Mouse (Mus musculus) urinary bladder, postnatal 14 days (tissue): Measurements from ENCODE around the gene Elmo3.

Experiments
- DNase-seq: peaks from one replicate; pipeline ENCODE4 v3.0.0; 2021; ENCODE audit warnings: low spot score

The Elmo3 gene

DNA sequence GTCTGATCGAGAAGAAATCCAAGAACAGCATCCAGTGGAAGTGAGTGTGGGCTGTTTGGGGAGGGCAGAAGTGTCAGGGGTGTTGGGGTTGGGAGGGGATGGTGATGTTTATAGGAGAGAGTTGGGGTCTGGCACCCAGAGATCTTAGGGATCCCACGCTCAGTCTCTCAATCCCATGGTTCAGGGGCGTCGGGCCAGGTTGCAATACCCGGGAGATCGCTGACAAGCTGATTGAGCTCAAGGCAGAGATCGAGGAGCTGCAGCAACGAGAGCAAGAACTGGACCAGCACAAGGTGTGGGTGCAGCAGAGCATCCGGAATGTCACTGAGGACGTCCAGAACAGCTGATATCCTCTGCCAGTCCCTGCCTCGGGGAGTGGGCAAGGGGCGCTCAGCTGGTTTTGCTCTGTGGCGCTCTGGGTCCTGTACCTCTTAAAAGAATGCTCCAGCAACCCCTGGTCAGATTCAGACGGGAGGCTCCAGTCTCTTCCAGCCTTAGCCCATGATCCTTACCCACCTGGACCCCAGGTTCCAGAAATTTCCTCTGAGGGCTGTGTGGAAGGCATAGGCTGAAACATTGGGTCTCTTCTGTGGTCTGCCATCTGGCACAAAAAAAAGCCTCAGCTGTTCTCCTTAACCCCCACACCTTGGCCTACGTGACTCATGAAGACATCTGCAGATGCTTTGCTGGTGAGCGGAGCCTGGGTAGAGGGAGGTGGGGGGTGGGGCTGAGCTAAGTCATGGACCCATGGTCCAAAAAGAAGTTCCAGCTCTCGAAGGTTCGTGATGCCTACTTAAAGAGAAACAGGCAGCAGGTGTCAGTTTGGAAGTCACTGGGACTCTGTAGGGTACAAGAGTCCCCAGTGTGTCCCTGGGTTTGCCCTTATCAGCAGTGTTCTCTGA is 6.8 kb upstream of the Elmo3 start:
- DNase-seq, result no peak

DNA sequence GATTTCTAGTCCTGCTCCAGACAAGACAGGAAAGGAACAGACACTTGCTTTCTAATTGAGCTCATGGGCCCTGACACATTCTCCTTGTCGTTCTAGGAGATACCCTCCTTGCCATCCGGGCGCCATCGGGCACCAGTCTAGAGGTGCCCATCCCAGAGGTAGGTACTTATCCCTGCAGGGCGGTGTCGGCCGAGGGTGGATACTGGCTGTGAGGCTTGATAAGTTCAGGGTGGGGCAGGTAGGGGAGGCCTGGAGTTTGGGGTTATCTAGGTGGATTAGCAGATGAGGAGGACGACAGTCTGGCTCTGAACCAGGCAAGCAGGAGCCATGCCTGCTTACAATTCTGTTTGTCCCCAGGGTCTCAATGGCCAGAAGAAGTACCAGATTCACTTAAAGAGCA is 5.4 kb upstream of the Elmo3 start:
- DNase-seq, result no peak

DNA sequence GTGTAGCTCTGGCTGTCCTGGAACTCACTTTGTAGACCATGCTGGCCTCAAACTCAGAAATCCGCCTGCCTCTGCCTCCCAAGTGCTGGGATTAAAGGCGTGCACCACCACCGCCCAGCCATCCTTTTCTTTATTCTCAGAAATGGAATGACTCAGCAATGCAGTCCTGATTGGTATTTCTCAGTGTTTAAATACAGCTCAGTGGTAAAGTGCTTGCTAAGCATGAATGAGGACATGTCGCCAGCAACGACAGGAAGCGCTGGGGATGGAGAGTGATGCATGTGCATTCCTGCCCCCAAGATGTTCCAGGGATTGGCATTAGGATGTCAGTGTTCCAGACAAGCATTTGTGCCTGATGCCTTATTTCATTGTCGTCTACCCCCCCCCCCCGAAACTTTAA is 2.0 kb upstream of the Elmo3 start:
- DNase-seq, result no peak

DNA sequence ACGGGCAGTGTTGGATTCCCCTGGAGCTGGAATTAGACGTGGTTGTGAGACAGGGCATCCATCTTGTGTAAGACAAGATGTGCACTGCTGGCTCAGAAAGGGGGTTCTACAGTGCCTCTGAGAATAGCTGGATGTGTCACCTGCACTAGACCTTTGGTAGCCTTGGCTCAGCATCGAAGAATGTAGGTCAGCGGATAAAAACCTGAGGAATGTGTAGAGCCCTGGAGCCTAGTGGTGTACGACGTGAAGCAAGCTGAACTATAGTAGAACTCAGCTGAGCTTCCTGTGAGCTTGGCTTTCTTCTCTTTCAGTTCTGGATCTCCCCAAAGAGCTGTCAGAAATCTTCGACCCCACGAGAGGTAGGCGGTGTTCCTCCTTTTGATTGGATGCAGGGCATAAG is 1.5 kb upstream of the Elmo3 start:
- no peak for DNase-seq

DNA sequence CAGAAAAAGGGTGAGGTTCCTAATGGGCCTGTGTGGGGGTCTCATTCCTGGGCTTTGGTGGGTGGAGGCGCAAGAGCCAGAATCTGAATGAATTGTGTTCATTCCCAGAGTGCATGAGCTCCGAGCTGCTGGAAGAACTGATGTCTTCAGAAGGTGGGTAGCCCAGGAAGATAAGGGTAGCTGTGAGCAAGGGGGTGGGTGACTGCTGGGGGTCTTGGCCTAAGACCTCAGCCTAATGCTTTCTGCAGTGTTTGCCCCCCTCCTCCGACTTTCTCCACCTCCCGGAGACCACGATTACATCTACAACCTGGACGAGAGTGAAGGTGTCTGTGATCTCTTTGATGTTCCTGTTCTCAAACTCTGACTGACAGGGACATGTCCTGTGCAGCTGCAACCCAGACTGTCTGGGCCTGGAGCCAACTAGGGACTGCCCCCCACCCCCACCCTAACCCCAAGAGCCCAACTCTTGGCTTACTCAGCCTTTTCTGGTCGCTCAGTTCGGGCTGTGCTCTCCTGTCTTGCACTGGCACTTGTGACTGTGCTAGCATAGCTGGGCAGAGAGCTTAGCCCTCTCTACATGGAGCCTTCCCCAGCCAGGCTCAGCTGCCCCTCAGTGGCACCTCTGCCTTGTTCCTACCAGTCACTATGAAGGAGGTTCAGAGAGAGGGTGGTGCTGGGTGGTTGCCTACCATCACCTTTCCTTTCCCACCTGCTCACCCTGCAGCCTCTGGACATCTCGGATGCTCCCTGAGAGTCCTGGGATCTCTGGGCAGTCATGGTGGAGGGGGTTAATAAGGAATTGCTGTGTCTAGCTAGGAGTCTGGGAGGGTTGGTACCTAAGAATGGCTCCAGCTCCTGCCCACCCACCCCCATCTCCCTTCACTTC is 833 bp upstream of the Elmo3 start:
- no peak for DNase-seq

DNA sequence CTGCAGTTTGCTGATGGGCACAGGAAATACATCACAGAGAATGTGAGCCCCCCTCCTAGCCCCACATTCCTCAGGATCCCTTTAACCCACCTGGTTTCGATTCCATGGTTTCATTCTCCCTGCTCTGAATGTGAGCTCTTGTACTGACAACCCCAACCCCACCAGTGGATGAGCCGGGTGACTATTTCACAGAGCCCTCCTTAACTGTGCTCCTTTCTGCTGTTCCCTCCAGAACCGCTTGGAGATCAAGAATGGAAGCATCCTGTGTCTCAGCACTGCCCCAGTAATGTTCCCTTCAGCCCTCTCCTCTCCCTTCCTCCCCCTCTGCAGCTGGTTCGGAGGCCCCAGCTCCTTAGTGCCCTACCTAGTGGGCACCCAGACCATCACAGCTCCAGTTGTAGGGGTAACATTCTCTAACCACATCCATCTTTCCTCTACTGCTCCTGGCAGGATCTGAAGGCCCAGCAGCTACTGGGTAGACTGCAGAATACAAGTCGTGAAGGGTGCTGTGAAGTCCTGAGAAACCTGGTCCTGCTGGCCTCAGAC is 818 bp downstream of the Elmo3 start:
- DNase-seq, result no peak

DNA sequence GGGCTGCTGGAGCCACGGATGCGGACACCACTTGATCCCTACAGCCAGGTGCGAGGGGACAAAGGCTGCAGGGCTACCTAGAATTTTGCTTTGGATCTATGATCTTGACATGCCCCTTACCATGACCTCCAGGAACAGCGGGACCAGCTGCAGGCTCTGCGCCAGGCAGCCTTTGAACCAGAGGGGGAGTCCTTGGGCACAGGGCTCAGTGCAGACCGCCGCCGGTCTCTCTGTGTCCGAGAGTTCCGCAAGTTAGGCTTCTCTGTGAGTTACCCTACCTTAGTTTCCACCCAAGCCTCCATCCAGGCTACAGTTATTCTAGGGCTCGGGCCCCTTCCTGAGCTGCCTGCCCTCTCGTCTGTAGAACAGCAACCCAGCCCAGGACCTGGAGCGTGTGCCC is 2.3 kb downstream of the Elmo3 start:
- DNase-seq, result no peak

DNA sequence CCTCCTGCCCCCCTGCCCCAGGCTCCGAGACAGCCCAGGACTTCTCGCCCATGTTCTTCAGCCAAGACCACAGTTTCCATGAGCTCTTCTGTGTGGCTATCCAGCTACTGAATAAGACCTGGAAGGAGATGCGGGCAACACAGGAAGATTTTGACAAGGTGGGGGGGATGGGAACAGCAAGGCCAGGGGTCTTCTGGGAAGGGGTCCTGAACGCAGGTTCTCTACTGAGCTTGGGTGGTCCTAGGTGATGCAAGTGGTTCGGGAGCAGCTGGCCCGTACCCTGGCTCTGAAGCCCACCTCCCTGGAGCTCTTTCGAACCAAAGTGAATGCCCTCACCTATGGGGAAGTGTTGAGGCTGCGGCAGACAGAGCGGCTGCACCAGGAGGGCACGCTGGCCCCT is 3.0 kb downstream of the Elmo3 start:
- no peak for DNase-seq

DNA sequence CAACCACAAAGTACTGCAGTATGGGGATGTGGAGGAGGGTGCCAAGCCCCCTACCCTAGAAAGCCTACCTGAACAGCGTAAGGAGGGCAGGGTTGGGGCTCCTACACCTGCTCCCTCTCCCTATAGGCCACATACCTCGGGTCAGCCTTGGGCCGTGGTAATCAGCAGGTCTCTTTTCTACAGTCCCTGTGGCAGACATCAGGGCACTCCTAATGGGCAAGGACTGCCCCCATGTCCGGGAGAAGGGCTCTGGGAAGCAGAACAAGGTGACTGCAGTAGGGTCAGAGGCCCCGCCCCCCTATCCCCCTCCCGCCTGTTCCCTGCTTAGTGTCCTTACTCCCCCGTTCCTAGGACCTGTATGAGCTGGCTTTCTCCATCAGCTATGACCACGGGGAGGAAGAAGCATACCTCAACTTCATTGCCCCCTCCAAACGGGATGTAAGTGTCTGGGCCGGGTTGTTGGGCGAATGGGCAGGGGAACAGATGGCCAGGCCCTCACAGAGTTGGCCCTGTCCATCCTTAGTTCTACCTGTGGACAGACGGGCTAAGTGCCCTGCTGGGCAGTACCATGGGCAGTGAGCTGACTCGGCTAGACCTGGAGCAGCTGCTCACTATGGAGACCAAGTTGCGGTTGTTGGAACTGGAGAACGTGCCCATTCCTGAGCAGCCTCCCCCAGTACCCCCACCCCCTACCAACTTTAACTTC is 3.9 kb downstream of the Elmo3 start:
- no peak for DNase-seq

DNA sequence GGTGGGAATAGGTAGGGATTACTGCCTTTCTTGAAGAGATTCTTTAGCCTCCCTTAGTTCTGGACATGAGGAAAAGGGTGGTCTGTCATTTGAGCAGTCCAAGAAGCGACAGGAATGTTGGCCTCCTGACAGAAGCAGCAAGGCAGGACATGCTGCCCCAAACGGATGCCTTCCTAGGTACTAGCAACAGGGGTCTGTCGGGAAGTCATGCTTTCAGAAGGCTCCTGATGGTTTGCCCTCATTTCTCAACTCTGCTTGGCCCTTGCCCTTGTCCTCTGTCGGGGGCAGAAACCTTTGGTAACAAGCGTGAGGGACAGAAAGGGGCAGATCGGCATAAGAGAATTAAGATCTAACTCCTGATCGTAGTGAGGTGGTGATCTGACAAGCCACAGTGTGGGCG is 4.7 kb downstream of the Elmo3 start:
- no peak for DNase-seq

DNA sequence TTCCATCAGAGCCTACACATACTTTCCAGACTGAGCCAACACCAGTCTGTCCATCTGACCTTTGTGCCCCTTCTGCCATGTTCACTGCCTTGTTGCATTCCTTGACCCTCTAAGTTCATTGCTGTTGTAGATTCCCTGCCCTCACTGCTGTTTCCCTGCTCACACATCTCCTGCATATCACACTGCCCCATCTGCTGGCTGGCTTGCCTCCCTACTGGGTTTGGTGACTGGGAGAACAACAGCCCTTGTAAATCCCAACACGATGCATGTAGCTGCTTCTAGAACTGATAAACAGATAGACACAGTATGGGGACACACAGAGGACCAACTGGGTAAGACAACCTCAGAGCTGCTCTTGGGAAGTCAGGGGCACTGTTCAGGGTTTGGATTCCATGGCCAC is 6.3 kb downstream of the Elmo3 start:
- no peak for DNase-seq

DNA sequence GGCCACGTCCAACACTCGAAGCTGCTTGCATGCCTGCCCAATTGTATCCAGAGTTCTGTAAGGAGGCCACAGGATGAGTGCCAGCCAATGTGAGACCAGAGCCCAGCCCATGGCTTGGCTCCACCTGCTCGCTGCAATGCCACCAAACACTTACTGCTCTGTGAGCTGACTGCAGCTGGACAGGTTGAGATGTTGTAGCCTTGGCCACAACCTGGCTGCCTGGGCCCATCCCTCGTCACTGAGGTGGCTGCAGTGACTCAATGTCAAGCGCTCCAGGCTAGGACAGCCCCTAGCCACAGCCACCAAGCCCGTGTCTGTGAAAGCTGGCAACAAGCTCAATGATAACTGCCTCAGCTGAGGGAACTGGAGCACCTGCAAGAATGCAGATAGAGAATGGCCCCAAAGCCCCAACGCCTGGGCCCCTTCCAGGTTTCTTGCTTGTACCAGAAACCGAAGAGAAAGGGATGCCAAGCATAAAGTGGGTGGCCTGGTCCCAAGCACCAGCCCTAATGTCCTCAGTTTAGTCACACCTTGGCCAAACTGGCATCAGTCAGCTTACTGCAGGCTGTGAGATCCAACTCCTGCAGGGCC is 7.6 kb downstream of the Elmo3 start:
- DNase-seq, result no peak

DNA sequence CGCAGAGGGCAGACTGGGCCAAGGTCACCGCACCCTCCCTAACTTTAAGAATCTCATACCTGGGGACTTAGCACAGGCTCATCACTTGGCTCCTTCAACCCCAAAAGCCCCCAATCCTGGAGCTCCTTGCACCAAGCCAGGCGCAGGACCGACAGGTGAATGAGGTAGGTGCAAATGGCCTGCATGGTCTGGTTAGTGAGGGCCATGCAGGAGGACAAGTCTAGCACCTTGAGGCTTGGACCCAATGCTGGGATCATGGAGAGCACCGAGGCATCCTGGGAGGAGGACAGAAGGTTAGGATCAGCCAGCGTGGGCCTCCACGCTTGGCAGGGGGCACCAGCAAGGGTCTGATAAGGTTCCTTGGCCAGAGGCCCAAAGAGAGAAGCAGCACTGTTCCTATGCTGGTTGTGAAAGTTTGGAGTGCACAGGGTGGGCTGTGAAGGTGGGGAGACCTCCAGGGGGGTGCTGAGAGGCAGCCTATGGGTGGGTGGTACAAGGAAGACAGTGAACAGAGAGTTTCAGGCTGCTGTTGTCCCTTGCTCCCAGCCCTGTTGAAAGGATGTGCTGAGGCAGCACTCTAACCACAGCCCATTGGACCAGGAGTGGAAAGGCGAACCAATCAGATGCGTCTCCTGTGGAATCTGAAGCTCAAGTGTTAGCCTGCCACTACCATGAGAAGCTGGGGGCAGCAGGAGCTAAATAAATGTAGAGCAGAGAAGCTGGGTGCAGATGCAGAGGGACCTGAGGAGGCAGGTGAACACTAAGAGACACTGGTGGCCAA is 8.4 kb downstream of the Elmo3 start:
- no peak for DNase-seq

DNA sequence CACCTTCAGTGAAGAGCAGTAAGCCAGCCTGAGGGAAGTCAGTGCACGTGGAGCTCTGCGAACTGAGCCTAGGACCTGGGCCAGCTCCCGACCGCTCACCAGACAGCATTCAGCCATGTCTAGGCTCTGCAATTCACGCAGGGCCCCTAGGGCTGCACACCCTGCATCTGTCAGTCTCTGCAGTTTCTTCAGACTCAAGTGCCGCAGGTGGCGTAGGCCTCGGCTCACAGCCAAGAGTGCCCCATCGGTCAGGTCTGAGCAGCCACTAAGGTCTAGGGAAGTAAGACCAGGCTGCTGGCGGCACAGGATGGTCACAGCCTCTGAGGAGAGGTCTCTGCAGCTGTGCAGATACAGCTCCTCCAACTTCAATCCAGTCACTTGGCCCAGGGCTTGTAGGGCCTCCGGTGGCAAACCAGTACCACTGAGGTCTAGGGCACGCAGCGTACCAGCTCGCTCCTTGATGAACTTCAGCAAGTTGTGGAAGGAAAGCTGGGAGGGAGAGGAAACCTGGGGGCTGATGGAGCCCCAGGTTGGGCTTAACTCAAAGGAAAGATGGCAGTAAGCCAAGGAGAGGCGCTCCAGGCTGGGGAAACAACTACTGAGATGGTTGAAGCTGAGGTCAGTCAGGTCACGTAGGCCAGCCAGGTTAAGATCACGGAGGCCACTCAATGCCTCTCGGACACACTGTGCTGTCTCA is 9.8 kb downstream of the Elmo3 start:
- no peak for DNase-seq

DNA sequence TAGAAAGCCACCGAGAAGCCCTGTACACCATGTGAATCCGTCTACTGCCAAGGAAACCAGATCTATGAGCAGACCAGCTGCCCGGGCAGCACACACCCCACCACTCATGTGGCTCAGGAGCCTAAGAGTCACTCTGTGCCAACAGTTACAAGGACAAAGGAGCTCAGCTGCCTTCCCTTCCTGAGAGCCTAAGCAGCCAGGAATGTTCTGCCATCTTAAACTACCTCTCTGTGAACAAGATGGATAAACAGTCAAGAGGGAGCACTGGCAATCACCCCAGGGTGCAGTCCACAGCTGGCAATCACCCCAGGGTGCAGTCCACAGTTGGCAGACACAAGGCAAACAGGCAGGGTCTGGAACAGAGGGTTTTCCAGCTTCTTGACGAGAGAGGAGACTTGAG is 12.5 kb downstream of the Elmo3 start:
- no peak for DNase-seq

DNA sequence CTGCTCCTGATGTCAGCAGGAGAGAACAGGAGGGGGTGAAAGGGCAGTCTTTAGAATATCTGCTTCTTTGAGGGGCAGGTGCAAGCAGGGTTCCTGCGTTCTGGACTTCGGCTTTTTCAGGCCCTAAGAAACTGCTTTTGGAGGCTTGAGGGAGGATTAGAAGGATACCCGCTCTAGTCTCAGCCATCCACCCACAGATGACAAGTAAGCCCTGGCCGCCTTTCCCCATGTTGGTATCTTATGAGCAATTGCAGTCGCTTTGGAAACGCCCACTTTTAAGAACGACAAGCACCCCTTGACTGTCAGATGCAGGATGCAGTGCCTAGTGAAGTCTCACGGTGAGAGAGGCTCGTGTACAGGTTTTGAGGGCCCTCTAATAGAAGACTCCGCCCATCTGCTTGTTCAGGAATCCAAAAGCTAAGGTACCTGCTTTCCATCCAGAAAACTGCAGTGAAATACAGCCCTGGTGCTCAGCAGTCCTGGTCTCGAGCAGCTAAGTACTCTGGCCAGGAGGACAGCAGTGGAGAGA is 13.3 kb downstream of the Elmo3 start:
- no peak for DNase-seq

DNA sequence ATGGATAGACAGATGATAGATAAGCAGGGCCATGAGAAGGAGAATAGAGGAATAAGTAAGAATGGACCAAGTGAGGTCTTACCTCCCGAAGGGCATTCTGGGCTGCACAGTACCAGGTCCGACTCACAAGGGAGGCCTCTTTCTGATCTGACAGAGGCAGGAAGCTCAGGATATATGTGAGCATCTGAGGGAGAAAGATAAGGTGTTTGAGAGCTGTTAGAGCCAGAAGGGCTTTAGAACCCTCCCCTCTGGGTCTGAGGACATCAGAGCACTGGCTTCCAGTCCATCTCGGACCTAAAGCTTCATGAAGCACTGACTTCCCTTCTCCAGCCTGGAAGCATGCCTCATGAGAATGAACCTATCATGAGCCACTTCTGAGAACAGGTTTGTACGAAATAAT is 17.8 kb downstream of the Elmo3 start:
- DNase-seq, result no peak

DNA sequence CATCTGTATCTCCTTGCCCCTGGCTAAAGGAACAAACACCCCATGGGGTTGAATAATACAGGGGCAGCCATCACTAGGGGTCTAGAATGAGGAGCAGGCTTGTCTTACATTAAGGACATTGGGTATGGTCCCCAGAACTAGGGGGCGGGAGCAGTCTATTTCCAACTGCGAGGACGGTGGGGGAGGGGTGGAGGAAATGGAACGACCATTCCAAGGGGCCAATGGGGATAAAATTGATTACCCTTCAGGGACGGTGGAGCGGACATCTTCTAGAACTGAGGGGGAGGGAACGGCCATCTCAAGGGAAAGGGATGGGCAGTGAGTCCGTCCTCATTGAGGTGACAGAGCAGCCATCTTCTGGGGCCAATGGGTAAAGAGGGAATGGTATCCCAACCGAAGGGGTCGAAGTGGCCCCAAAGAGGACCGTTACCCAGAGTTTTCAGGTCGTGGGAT is 20.3 kb downstream of the Elmo3 start:
- DNase-seq, result no peak

DNA sequence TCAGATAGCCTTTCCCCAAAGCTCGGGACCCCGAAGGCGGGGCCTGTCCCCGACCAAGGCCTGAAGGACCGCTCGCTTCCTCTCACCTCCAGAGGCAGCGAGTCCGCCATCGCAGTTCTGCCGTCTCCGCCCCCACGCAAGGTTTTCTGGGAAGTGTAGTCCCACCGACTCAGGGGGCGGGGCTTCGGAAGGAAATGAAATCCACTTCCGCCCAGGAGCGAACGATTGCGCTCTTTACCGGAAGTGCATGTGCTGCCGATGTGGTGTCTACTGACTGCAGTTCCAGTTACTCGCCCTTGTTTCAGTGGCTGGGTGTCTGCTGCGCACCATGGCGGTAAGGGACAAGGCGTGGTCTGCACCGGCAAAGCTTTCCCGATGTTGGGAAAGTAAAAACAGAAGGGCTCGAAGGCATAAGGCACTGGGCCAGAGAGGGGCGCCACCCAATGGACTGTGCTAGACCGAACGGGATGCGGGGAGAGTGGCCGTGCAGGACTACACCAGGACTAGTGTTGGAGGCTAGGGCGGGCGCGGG is 20.8 kb downstream of the Elmo3 start, which contains the start of the genes Lrrc29 and Tmem208:
Lrrc29 (minus strand) TSS at position 138 of the 532 bp plus-strand sequence.
Tmem208 (plus strand) TSS at position 214 of the 532 bp plus-strand sequence.
- peak; percentile 98 for DNase-seq

DNA sequence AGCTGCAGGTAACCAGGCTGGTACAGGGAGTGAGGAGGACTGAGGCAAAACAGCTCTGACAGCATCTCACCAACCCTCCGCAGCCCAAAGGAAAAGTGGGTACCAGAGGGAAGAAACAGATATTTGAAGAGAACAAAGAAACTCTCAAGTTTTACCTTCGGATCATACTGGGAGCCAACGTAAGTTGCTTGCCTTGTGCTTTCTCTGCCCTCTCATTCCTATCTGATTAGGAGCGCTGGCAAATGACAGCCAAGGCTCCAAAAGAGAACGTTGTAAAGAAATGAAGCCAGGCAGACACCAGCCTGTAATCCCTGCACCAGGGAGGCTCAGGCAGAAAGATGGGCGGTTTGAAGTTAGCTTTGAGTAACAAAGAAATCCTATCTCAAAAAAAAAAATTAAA is 21.6 kb downstream of the Elmo3 start:
- no peak for DNase-seq
